Mouse (Mus musculus): ENCODE results near the gene Tnfrsf13b. TPM values are rescaled to one million over a fixed set of nuclear protein-coding genes. Genes with fewer than 3 reads are reported as not detected.

Tnfrsf13b gene
- total RNA-seq (2023) = 19.8 TPM

GRCm38 (mm10) chr11:61126606-61127355 is at the start of gene Tnfrsf13b:
Gene Tnfrsf13b, plus strand, starts transcription at chr11:61126755.

DNA sequence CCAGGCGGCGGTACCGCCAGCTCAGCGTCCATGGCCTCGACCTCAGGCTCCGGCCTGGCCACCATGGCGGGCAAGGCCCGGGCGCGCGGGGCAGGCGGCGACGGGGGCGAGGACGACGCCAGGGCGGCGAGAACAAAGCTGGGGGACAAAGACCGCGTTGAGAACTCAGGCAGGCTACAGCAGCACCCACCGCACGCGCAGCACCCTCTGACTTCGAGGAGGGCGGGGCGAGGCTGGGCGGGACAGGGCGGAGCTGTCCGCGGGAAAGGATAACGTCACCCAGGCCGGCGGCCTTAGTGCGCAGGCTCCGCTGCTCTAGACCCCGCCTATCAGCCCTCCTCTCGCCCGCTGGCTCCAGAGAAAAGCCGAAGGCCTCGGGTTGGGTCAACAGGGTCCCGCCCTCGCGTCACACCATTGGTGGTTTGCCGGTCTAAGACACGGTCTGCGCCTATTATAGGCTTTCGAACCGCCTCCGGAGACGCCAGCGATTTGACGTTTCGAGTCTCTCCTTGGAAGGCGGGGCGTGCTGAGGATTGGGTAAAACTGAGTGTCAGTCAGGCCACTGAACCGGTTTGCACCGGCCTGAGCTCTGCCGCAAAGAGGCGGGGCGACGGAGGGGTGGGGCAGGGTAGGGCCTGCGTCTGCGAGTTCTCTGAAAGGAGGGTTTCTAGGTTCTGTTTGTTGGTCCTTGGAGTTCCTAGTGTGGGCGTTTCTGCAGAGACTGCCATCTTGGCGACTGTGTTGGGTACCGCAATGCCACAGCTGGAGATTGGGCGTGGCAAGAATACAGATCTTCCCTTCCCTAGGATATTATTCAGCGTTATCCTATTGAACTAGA is 48.5 kb downstream of the Tnfrsf13b start, which contains the start of gene Usp22:
Gene Usp22, minus strand, starts transcription at position 235 of the 838 bp plus-strand sequence.

Other genes starting within 250 kb of the Tnfrsf13b start
- gene Tmem11, start 247.5 kb upstream of the Tnfrsf13b start, total RNA-seq (2023) = 23.5 TPM
- 8.8 TPM for gene Natd1, start 212.0 kb upstream of the Tnfrsf13b start, total RNA-seq (2023)
- 20.5 TPM for gene Map2k3, start 194.7 kb upstream of the Tnfrsf13b start, total RNA-seq (2023)
- not detected for gene Kcnj12, start 104.2 kb upstream of the Tnfrsf13b start, total RNA-seq (2023)
- gene Usp22, start 48.3 kb downstream of the Tnfrsf13b start, total RNA-seq (2023) = 95.4 TPM
- not detected for gene Aldh3a1, start 80.8 kb downstream of the Tnfrsf13b start, total RNA-seq (2023)
- 39.1 TPM for gene Aldh3a2, start 140.7 kb downstream of the Tnfrsf13b start, total RNA-seq (2023)
- gene Slc47a2, start 216.1 kb downstream of the Tnfrsf13b start, total RNA-seq (2023) = not detected